Mouse (Mus musculus): ENCODE results near the gene Efnb2.

Gene Efnb2

DNA sequence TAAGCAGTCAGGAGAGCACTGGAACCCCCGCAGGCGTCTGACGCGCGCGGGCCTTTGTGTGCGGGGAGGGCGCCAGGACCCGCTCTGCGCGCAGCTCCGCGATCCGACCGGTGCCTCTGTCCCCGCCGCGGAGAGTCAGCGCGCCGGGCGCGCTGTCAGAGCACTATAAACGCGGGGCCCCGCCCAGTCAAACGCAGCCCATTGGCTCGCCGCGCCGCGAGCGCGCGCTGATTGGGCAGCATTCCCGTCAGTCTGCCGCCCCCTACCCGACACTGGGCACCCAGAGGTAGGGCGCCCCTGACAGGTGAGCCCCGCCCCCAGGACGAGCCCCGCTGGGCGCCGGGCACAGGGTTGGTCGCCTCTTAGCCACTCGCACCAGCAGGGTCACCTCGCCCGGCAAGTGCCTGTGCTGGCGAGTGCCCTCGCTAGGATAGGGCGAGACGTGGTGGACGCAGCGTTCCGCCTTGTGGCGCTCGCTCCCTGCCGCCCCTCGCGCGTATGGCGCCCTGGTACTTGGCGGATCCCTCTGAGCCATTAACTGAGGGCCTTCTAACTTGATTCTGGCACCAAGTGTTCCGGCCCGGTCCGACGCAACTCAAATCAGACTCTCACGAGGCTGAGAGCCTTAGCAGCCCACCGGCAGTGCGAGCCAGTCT is at the start of gene Efnb2:
Gene Efnb2, minus strand, starts transcription at position 140 of the 656 bp plus-strand sequence.
- peak; percentile 97 for DNase-seq (ENCODE audit: low spot score)

DNA sequence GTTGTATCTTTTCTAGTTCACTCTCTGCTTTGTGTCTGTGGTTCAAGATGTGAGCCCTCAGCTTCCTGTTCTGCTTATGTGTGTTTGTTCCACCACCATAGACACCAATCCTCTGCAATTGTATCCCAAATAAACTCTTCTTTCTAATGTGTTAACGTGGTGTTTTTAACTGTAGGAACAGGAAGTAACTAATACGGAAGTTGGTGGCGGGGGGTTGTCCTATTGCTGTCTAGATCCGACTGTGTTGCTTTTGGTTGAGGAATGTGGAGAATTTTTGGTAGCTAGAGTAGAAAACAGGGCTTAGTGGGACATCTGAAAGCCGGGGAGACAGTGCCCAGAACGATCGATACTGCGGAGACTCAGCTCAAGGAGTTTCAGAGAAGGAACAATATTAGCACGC is 43.8 kb upstream of the Efnb2 start:
- no peak for DNase-seq (ENCODE audit: low spot score)

DNA sequence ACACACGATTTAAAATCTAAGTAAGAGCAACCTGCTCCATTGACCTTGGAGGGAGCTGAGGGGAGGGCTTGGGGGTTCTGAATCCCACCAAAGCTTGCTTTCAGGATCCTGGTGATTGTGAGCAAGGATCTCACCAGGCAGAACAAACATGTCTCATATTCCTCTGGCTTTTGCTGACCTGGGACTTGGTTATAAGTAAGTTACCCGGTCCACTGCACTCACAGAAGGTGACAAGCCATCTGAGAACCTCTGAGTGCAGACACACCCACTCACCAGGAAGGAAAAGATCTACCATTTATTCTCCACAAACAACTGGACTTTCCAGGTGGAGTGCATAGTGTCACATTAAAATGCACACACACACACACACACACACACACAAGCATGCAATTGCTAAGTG is 42.6 kb upstream of the Efnb2 start:
- no peak for DNase-seq (ENCODE audit: low spot score)

DNA sequence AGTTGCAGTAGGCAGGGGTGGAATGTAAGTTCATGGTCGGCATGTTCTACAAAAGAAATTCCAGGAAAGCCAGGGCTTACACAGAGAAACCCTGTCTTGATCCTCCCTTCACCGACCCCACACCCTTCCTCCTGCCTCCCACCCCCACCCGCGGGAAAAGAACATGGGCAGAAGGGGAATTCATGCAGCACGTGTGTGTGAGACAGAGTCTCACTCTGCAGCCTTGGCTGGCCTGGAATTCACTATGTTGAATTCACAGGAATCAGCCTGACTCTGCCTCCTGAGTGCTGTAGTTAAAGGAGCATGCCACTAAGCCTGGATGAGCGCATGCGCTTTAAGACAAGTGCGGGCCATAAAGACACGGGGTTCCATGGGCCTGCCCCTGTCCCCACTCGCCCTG is 39.8 kb upstream of the Efnb2 start:
- DNase-seq (ENCODE audit: low spot score), result no peak

DNA sequence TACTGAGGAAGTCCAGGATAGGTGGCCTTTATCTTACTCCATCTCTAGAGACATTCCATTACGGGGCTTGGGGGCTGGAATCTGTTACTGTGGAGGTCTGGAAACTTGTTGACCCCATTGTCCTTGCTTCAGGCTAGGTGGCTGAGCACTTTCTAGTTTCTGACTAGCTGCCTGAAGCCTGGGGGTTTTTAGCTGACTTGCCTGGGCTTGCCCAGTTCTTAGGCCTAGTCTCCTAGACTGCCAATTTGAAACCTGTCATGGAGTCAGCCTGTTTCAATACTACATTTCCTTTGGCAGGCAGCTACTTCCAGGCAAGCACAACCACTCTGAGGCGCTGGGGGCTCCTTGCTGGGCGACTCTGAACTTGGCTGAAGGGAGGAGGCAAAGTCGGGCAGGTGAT is 39.2 kb upstream of the Efnb2 start:
- no peak for DNase-seq (ENCODE audit: low spot score)

DNA sequence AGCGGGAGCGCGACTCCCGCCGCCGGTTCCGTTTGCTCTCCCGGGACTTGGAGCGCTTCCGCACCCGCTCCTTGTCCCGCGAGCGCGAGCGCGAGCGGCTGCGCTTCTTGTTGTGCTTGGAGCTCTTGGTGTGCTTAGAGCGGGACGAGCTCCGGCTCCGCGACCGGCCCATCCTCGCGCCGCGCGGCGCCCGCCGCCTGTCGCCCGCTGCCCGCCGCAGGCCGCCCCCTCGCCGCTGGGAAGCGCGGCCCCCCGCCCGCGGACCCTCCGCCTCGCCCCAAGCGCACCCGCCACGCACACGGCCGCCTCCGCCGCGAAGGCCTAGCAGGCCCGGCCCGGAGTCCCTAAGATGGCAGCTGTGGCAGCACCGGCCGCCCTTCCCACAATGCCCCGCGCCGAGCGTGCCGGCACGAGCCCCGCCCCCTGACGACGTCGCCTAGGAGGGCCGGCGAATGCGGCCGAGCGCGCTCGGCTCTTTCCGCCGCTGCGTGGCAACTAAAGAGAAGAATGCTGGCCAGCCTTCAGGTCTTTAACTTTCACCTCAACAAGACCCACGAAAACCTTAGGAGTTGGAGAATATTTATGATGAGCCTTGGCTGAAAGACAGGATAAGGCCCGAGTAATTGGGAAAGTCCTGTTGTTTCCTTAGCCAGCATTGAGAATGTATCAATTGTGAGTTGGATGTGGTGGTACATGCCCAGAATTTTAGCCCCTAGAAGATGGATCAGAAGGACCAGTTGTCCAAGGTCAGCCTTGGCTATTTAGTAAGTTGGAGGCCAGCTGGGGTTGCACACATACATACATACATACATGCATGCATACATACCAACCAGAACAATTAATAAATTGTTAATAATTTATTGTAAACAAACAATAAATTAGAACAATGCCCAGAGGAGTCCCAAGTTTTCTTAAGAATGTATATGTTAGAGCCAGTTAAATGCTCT is 29.4 kb upstream of the Efnb2 start, which contains the start of gene Arglu1:
Gene Arglu1, minus strand, starts transcription at position 376 of the 947 bp plus-strand sequence.
- DNase-seq (ENCODE audit: low spot score), result peak; percentile 99

DNA sequence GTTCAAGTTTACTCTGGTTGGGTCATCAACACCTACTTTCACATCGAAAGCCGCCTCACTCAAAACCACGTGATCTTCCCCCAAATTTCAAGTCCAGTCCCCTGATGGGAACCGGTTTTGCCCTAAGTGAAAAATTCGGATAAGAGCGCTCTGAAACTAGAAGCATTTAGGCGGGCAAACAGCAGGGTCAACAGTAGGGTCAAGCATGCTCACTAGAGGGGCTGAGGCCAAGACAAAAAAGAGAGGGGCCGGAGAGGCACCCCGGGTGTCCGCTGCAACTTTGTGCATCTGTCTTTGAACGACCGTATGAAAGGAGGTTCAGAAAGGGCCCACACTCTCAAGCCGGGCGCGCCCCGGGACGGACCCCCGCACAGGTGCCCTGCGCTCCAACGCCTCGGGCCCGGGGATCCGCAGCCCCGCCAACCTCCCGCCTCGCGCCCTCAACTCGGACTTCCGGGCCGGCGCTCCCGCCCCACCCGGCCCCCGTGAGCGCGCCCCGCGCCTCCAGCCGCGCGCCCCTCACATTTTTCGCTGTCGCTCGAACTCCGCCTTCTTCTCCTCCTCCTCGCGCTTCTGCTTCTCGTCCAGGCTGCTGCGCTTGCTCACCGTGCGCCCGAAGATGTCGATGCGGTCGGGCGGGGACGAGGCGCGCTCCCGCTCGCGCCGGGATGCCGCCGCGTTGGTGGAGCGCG is 28.6 kb upstream of the Efnb2 start:
- DNase-seq (ENCODE audit: low spot score), result peak; percentile 51

DNA sequence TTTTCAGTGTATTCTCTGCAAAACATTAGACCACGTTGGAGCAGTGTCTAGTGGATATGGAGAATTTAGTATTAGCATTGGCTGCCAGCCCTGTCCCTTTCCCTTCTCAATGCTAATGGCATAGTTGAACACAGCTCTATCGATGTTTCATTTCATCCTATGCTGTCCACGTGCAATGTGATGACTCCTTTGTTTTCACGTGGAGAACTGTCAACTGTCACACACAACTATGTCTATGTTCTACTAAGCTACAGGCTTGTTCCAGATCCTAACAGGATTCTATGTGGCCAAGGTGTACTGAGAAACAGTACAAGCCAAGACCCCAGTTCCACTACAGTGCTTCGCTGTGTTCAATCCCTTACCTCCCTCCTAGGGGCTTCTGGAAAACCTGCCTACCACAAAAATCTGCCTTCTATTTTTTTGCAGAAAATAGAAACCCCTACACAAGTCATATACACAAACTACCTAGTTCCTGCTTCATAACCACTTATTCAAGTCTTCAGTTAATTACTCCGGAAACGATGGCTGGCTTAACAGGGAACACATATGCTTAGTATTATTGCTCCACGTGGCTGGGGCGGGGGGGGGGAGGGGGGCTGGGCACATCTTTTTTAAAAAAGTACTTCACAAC is 27.9 kb upstream of the Efnb2 start:
- DNase-seq (ENCODE audit: low spot score), result no peak

DNA sequence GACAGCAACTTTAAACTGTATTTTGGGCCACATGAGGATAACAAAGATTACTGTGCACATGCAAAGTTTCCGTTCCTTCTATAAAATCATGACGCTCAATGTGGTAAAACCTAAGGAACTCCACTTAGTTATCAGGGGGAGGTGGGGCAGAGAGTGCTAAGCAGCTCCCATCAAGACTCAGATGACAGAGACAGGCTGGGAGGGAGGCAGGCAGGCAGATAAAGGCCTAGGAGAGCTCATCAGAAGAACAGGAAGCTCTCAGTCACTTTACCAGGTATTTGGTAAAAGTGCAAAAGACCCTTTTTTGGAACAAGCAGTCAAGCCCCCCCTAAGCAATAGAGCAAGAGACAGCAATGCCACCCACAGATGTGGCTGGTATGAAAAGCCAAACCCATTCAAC is 24.5 kb upstream of the Efnb2 start:
- DNase-seq (ENCODE audit: low spot score), result no peak

DNA sequence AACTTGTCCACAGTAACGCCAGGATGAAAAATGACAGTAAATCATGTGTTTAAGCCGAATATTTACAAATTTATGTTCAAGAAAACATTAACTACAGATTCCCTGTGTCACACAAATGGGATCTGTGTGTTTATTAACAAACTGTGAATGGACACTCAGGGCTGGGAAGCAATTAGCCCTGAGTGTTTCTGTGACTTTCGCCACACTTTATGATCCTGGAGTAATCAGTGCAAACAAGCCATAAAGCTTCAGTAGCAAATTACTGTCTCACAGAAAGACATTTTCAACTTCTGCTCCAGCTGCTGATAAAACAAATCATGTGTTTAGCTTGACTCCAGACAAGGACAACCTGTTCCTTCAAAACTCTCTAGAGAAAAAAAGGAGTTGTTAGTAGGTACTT is 21.7 kb upstream of the Efnb2 start:
- no peak for DNase-seq (ENCODE audit: low spot score)

DNA sequence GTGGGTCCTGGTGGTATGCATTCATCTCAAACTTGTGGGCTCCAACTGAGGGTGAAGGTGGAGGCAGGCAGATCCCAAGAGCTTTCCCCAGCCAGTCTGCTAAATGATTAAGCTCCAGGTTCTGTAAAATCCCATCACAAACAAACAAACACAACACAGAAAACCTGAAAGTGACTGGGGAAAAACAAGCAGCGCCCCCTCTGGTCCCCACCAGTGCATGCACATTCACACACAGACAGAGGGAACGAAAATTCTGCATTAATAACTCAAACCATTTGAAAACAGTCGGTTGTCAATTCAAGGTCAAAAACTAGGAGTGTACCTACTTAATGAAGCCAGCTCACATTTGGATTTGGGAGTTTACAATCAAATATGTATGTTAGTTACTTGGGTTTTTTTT is 17.2 kb upstream of the Efnb2 start:
- no peak for DNase-seq (ENCODE audit: low spot score)

DNA sequence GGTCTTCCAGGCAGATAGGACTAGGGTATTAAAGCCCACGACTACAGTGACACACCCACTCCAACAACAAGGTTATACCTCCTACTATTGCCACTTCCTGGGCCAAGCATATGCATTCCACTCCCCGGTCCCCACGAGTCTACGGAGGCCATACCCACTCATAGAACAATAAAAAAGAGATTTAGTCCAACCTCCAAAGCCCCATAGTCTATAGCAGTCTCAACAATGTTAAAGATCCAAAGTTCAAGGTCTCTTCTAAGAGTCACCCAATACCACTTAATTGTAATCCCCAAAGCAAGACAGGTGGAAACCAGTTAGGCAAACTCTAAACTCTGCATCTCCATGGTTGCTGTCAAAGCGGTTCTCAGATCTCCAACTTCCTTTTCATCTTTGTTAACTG is 13.8 kb upstream of the Efnb2 start:
- DNase-seq (ENCODE audit: low spot score), result no peak

DNA sequence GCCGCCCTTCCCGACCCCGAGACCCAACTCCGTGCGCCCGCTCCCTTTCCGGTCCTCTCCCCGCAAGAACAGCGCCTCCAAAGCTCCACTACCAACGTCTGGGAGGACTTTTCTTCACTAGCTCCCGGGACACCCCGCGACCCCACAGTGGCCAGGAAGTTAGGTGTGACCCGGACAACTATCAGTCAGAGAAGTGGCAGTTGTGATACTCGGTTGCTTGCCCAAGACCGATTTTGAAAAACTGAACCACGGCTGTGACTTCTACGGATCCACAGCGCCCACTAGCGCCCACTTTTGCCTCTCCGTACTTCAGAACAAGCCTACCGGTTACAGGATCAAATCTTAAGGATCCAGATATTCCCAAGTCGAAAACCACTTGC is 707 bp upstream of the Efnb2 start:
- peak; percentile 89 for DNase-seq (ENCODE audit: low spot score)

DNA sequence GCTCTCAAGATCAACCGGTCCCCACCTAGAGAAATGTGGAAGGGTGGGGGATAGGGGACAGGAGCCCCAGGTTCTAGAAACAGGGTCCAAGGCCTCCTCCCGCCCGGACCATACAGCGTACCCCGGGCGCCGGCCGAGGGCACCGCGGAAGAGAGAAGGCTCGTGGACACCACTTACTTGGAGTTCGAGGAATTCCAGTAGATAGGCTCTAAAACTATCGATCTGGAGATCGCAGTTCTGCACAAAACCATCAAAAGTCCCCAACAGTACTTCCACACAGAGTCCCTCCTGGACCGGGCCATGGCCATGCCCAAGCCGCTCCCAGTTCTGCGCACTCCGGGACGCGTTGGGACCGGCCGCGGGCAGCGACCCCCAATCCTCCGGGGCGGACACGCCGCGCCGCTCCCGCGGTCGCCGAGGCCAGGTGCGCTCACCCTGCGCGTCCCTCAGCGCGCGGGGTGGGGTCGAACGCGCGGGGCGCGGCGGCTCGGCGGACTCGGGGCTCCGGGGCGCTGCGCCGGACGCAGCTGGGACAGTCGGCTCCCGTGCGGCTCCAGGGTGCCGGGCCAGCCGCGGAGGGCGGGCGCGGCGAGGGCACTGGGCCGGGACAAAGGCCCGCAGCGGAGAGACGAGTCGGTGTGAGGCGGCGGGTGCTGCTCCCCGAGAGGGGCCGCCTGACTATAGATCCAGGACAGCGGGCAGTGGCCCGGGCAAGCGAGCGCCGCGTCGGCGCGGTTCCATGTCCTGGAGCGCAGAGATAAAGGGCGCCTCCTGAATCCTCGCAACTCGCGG is 539 bp downstream of the Efnb2 start:
- no peak for DNase-seq (ENCODE audit: low spot score)

DNA sequence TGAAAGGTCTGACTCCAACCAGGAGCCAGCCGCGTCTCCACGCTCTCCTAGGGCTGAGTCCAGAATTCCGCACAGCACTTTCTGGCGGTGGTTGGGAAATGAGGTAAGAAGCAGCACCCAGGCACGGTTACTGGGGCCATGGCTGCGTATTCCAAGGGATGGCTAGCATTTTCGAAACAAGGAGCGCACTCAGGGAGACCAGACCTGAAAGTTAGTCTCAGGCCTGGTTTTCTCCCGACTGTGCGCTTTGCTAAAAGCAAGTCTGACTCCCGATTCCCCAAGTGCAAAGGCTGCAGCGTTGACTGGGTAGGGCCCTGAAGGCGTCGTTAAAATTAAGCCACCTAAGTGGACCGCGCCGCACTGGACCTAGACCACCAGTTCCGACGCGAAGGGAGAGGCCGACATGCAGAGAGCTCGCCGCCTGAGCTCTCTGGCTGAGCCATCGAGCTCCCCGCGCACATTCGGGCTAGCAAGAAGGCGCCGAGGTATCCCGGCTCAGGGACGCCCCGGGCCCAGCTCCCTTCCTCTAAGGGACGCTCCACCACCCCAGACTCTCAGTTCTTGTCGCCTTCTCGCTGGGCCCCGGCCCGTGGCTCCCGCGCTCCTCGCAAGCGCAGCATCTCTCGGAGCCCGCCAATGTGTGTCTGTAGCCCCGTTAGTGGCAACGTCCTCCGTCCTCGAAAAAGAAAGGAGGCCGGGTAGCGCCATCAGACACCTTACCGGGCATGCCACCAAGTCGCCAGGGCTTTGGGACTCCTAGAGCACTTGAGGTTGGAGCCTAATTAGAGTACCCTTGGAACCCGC is 1.3 kb downstream of the Efnb2 start:
- no peak for DNase-seq (ENCODE audit: low spot score)

DNA sequence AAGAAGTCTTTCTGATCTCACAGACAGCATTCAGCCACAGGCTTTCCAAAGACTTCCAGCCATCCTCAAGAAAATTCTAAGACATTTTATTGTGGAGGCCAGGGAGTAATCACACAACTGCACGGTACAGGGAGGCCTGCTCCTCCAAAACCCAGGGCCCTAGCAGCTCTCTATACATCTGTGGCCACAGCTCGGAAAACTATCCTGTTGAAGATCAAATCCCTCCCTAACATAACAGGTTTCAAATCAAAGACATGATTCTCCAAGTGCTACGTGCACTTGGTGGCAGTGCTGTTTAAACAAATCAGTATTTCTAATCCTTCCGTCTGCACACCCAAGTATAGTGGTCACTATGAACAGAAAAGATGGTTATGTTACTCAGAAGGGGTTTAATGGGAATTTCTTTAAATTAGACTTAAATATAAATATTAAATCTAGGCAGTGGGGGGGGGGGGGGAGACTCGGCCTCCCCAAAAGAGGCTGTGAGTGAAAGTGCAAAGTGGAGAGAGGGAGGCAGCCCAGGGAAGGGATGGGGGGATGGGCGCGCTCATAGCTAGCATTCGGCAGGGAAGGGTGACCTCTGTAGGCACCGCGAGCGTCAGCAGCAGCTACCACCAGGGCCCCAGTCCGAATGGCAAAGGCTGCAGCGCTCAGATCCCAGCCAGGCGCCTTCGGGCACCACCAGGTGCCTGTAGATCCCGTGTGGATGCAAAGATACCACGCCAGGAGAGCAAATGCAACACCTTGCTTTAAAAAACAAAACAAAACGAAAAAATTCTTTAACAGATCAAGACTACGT is 2.4 kb downstream of the Efnb2 start:
- DNase-seq (ENCODE audit: low spot score), result peak; percentile 81

DNA sequence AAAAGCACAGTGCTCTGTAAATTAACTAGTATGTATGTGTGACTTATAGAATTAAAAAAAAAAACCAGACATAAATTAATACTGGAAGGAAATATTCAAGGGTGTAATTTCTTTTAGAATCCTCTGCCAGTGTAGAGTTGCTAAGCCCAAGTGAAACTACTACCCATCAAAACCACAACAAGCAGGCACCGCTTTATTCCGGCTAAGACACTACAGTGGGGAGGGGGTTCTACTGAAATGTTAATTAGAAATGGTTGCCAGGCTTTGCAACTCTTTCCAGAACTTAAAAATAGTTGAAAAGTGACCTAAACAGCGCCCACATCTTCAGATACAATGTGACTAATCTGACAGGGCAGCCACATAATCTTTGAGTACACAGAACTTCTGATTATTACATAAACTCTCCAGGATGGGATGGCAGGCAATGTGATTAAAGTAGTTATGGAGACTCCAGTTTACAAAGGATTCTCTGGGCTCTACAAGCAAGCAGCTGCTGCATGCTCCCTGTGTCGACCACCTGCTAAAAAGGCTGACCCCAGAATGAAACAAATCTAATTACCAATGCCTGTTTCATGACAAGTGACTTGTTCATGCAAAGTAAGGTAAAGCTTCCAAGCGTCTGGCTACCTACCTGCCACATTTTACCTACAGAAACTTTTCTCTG is 3.2 kb downstream of the Efnb2 start:
- DNase-seq (ENCODE audit: low spot score), result no peak

DNA sequence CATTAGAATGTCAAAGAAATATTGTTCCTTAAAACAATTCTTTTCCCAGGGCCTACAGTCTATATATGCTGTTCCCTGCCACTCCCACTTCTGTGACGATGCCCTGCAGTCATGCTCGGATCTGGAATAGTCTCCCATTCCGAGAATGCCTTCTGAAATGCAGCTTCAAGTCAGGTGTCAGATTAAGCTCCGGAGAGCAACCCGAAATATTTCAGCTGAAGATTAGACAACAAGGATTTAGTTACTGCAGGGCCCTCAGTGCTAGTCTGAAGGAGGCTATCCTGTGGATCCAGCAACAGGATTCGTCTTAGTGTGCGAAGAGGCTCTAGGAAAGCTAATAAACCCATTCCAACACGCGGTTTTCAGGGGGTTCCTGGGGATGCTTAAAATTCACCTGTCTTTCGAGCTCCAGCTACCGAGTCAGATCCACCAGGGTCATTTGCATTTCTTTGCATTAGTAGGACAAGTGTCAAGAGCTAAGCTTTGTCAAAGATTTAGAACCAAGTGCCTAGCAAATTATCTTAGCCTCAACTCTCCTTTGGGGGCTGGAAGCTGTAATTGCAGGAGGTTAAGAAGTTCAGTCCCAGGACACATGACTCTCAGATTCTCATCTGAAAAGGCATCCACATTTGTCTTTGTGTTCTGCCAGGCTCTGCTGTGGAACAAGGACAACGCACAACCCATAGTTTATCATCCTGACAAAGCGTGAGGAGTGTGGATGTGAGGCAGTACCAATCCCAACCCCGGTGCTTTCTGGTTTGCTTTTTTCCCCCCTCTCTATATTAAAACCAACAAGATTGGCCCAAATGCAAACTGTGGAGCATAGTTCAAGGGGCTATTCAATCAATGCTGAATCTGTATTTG is 4.2 kb downstream of the Efnb2 start:
- DNase-seq (ENCODE audit: low spot score), result no peak
